Comparison of ENCODE assay signal across 26 mouse cellular contexts in genomic region chr14:106105980-106106379, GRCm38 (mm10). TPM values are rescaled to one million over a fixed set of nuclear protein-coding genes. Genes with fewer than 3 reads are reported as not detected.
A peak's percentile ranks its signal among the peaks of the same experiment; 100 is the strongest.
DNase-seq lines count a peak whose midpoint lies in the region; ATAC-seq lines count a peak whose summit lies in the region.
"Had no signal": no experiment of that assay in that cellular context is flagged by ENCODE, and none has a peak within 500 bp of the region (broad histone marks: within the 10 kb centered on the region; RNA-seq: fewer than 3 reads in every experiment).

Trim52 (plus strand) TSS chr14:106106198.

- no peaks in the 10 kb centered on the region for H3K36me3 ChIP-seq in hindbrain, embryonic 12.5 days
- no peaks in the 10 kb centered on the region for H3K36me3 ChIP-seq in hindbrain, embryonic 13.5 days
- H3K36me3 ChIP-seq in midbrain, embryonic 14.5 days (ENCODE audit: control insufficient read depth, insufficient read depth, low read length) = no peaks in the 10 kb centered on the region
- H3K36me3 ChIP-seq in midbrain, embryonic 15.5 days (replicated peaks) = no peaks in the 10 kb centered on the region
- H3K36me3 ChIP-seq: heart, embryonic 10.5 days; hindbrain, embryonic 10.5 days; intestine, embryonic 15.5 days; limb, embryonic 12.5 days; liver, embryonic 12.5 days had no signal

- no peak within 1 kb of the TSS for H3K4me3 ChIP-seq in hindbrain, embryonic 12.5 days
- no peak within 1 kb of the TSS for H3K4me3 ChIP-seq in hindbrain, embryonic 13.5 days
- no peak within 1 kb of the TSS for H3K4me3 ChIP-seq in midbrain, embryonic 14.5 days (replicated peaks; ENCODE audit: low read depth, low read length)
- H3K4me3 ChIP-seq in midbrain, embryonic 15.5 days = no peak within 1 kb of the TSS
- H3K4me3 ChIP-seq: heart, embryonic 10.5 days; hindbrain, embryonic 10.5 days; intestine, embryonic 15.5 days; layer of hippocampus, adult 2 months; limb, embryonic 12.5 days; liver, embryonic 12.5 days had no signal

- H3K4me1 ChIP-seq in hindbrain, embryonic 12.5 days = no peaks in the 10 kb centered on the region
- no peaks in the 10 kb centered on the region for H3K4me1 ChIP-seq in hindbrain, embryonic 13.5 days (replicated peaks)
- H3K4me1 ChIP-seq in midbrain, embryonic 14.5 days (ENCODE audit: control insufficient read depth, insufficient read depth, low read length) = no peaks in the 10 kb centered on the region
- no peaks in the 10 kb centered on the region for H3K4me1 ChIP-seq in midbrain, embryonic 15.5 days
- H3K4me1 ChIP-seq: heart, embryonic 10.5 days; hindbrain, embryonic 10.5 days; intestine, embryonic 15.5 days; limb, embryonic 12.5 days; liver, embryonic 12.5 days had no signal

- H3K27me3 ChIP-seq in hindbrain, embryonic 12.5 days = no peaks in the 10 kb centered on the region
- no peaks in the 10 kb centered on the region for H3K27me3 ChIP-seq in hindbrain, embryonic 13.5 days
- H3K27me3 ChIP-seq in midbrain, embryonic 14.5 days (ENCODE audit: control insufficient read depth, insufficient read depth, low read length) = no peaks in the 10 kb centered on the region
- no peaks in the 10 kb centered on the region for H3K27me3 ChIP-seq in midbrain, embryonic 15.5 days (replicated peaks)
- H3K27me3 ChIP-seq: intestine, embryonic 15.5 days; limb, embryonic 12.5 days; liver, embryonic 12.5 days had no signal

- peak; percentile 35; the same call in 1 of the 2 replicates for ATAC-seq in hindbrain, embryonic 12.5 days (ENCODE audit: low FRiP score)
- ATAC-seq in hindbrain, embryonic 13.5 days (ENCODE audit: low FRiP score) = no peak
- ATAC-seq in midbrain, embryonic 14.5 days (ENCODE audit: low FRiP score, low TSS enrichment) = peak; percentile 28; the same call in 1 of the 2 replicates
- ATAC-seq in midbrain, embryonic 15.5 days (replicated peaks) = no peak
- ATAC-seq: intestine, embryonic 15.5 days; liver, embryonic 12.5 days had no signal

- no peak within 1 kb of the TSS for H3K27ac ChIP-seq in hindbrain, embryonic 12.5 days
- H3K27ac ChIP-seq in hindbrain, embryonic 13.5 days = no peak within 1 kb of the TSS
- H3K27ac ChIP-seq in midbrain, embryonic 14.5 days (replicated peaks; ENCODE audit: low read depth, low read length) = no peak within 1 kb of the TSS
- H3K27ac ChIP-seq in midbrain, embryonic 15.5 days = no peak within 1 kb of the TSS
- H3K27ac ChIP-seq: heart, embryonic 10.5 days; hindbrain, embryonic 10.5 days; intestine, embryonic 15.5 days; layer of hippocampus, adult 2 months; limb, embryonic 12.5 days; liver, embryonic 12.5 days had no signal

- H3K9ac ChIP-seq in hindbrain, embryonic 12.5 days = no peak within 1 kb of the TSS
- no peak within 1 kb of the TSS for H3K9ac ChIP-seq in hindbrain, embryonic 13.5 days
- no peak within 1 kb of the TSS for H3K9ac ChIP-seq in midbrain, embryonic 14.5 days (replicated peaks; ENCODE audit: low read length)
- H3K9ac ChIP-seq in midbrain, embryonic 15.5 days = no peak within 1 kb of the TSS
- H3K9ac ChIP-seq: intestine, embryonic 15.5 days; limb, embryonic 12.5 days; liver, embryonic 12.5 days had no signal

- H3K4me2 ChIP-seq in hindbrain, embryonic 12.5 days (replicated peaks) = no peak within 1 kb of the TSS
- no peak within 1 kb of the TSS for H3K4me2 ChIP-seq in hindbrain, embryonic 13.5 days
- H3K4me2 ChIP-seq in midbrain, embryonic 14.5 days (ENCODE audit: low read length) = no peak within 1 kb of the TSS
- H3K4me2 ChIP-seq in midbrain, embryonic 15.5 days = no peak within 1 kb of the TSS
- H3K4me2 ChIP-seq: intestine, embryonic 15.5 days; limb, embryonic 12.5 days; liver, embryonic 12.5 days had no signal

- DNase-seq in midbrain, embryonic 14.5 days = no peak
- DNase-seq in R1 (ENCODE audit: low read depth, low spot score) = peak; percentile 91
- DNase-seq in left cerebral cortex, adult 11 months (ENCODE audit: low spot score) = no peak
- no peak for DNase-seq in lung, postnatal 25 days (ENCODE audit: low spot score)
- DNase-seq: adrenal gland, postnatal 25 days; cerebellum, adult 9-11 months; heart, postnatal 10 days; kidney, adult 9 months; lung, adult 18-20 months; lung, postnatal 14 days; thymus, adult 2 months had no signal

- WGBS in hindbrain, embryonic 12.5 days = 93% methylated on average over 21 of the region's 21 CpGs
- 94% methylated on average over 21 of the region's 21 CpGs for WGBS in hindbrain, embryonic 13.5 days
- WGBS in midbrain, embryonic 14.5 days = 95% methylated on average over 21 of the region's 21 CpGs
- 94% methylated on average over 21 of the region's 21 CpGs for WGBS in midbrain, embryonic 15.5 days

- peaks cover 9% of the 10 kb centered on the region for H3K9me3 ChIP-seq in hindbrain, embryonic 12.5 days (replicated peaks)
- H3K9me3 ChIP-seq in hindbrain, embryonic 13.5 days = no peaks in the 10 kb centered on the region
- H3K9me3 ChIP-seq in midbrain, embryonic 14.5 days (ENCODE audit: control insufficient read depth, low read length) = 0 out of 2 replicates have a peak, but pooled peaks cover 3% of the 10 kb centered on the region
- H3K9me3 ChIP-seq in midbrain, embryonic 15.5 days = no peaks in the 10 kb centered on the region
- H3K9me3 ChIP-seq: intestine, embryonic 15.5 days had no signal

RNA-seq across cellular contexts. Expression of gene Trim52, which starts in this region (rescaled TPM):
- polyA plus RNA-seq in hindbrain, embryonic 12.5 days (2016; fragmentation: Nextera tagmentation; extraction: Ambion mirVana) = not detected in 2 replicates
- polyA plus RNA-seq in hindbrain, embryonic 13.5 days (2015; fragmentation: Nextera tagmentation; extraction: Ambion mirVana) = not detected in 2 replicates
- not detected in 2 replicates for polyA plus RNA-seq in midbrain, embryonic 14.5 days (2014; fragmentation: Nextera tagmentation; extraction: Ambion mirVana)
- not detected in 2 replicates for polyA plus RNA-seq in midbrain, embryonic 15.5 days (2015; fragmentation: Nextera tagmentation; extraction: Ambion mirVana)
- polyA plus RNA-seq: brain, embryonic 14.5 days; heart, embryonic 10.5 days; hindbrain, embryonic 10.5 days; intestine, embryonic 15.5 days; limb, embryonic 12.5 days; liver, embryonic 12.5 days; midbrain, postnatal 0 days; neural tube, embryonic 14.5 days; spleen, adult 2 months; stomach, embryonic 14.5 days; thymus, adult 2 months; urinary bladder, adult 2 months had no signal

Comparison
In these comparisons a context has a peak if more than half of its experiments do, and no peak if none do; other contexts are left out.
1. Peak in ATAC-seq in hindbrain, embryonic 12.5 days; RNA of the gene not detected or under 1 TPM.
2. Peak in ATAC-seq in midbrain, embryonic 14.5 days; RNA of the gene not detected or under 1 TPM.